Mouse (Mus musculus): ENCODE results near the gene Mgst1.

GRCm38 (mm10) chr6:138139930-138140329 lies at the start of gene Mgst1:
- TF ChIP-seq POLR2AphosphoS5 (IDR thresholded peaks at IDR 0.05; ENCODE audit: insufficient replicate concordance, low read depth, low read length) (no peak), GATA1 (IDR thresholded peaks at IDR 0.05; ENCODE audit: borderline replicate concordance, low read length) (no peak), TAL1 (conservative IDR thresholded peaks at IDR 0.05; ENCODE audit: low read depth, low read length) (no peak)

Data from G1E (cell line).